27 mouse cellular contexts compared by ENCODE assay signal in genomic region chr10:40491748-40492147, GRCm38 (mm10).
DNase-seq lines count a peak whose midpoint lies in the region; ATAC-seq and TF ChIP-seq lines count a peak whose summit lies in the region.
"Had no signal": no experiment of that assay in that cellular context is flagged by ENCODE, and none has a peak within 500 bp of the region (broad histone marks: within the 10 kb centered on the region; RNA-seq: fewer than 3 reads in every experiment).

No protein-coding gene starts in this region.

- peaks cover 2% of the 10 kb centered on the region; the same call in 1 of the 2 replicates for H3K4me1 ChIP-seq in heart, adult 2 months (ENCODE audit: control insufficient read depth, insufficient read depth, low read length)
- no peaks in the 10 kb centered on the region for H3K4me1 ChIP-seq in brown adipose tissue, adult 24 weeks (ENCODE audit: control insufficient read depth, insufficient read depth, insufficient read length, low read length)
- peaks cover 9% of the 10 kb centered on the region; the same call in 1 of the 2 replicates for H3K4me1 ChIP-seq in heart, embryonic 12.5 days (replicated peaks)
- 0 out of 2 replicates have a peak, but pooled peaks cover 4% of the 10 kb centered on the region for H3K4me1 ChIP-seq in heart, postnatal 0 days (ENCODE audit: control insufficient read depth, insufficient read depth)

- no peaks in the 10 kb centered on the region for H3K79me2 ChIP-seq in heart, adult 2 months (replicated peaks; ENCODE audit: control insufficient read depth, insufficient read depth, low read length)

- no peak for TF ChIP-seq CTCF in heart, adult 2 months (IDR thresholded peaks at IDR 0.05)
- TF ChIP-seq CTCF in heart, postnatal 0 days (IDR thresholded peaks at IDR 0.05; ENCODE audit: low read depth) = no peak

- no peak overlapping the region for H3K4me2 ChIP-seq in heart, embryonic 12.5 days
- H3K4me2 ChIP-seq in heart, postnatal 0 days (ENCODE audit: low read depth, low read length) = no peak overlapping the region
- H3K4me2 ChIP-seq: kidney, embryonic 15.5 days; limb, embryonic 12.5 days; liver, embryonic 15.5 days; lung, embryonic 14.5 days; midbrain, embryonic 11.5 days had no signal

- no peaks in the 10 kb centered on the region for H3K36me3 ChIP-seq in heart, adult 2 months (ENCODE audit: control insufficient read depth, insufficient read depth, low read length)
- no peaks in the 10 kb centered on the region for H3K36me3 ChIP-seq in heart, embryonic 12.5 days
- H3K36me3 ChIP-seq in heart, postnatal 0 days (replicated peaks; ENCODE audit: control insufficient read depth, insufficient read depth, low read length) = no peaks in the 10 kb centered on the region
- H3K36me3 ChIP-seq: kidney, embryonic 15.5 days; limb, embryonic 12.5 days; liver, embryonic 15.5 days had no signal

- H3K9me3 ChIP-seq in heart, embryonic 12.5 days (replicated peaks) = no peaks in the 10 kb centered on the region
- H3K9me3 ChIP-seq in heart, postnatal 0 days (replicated peaks; ENCODE audit: control insufficient read depth, low read length) = no peaks in the 10 kb centered on the region
- H3K9me3 ChIP-seq: kidney, embryonic 15.5 days; limb, embryonic 12.5 days; liver, embryonic 15.5 days had no signal

- ATAC-seq in heart, embryonic 12.5 days (ENCODE audit: insufficient number of reproducible peaks, low FRiP score) = no peak
- ATAC-seq in heart, postnatal 0 days (ENCODE audit: insufficient read depth, low read depth) = peak; percentile 80
- ATAC-seq: forebrain, embryonic 16.5 days; hindbrain, embryonic 16.5 days; midbrain, embryonic 16.5 days; Patski had no signal

- H3K27ac ChIP-seq in heart, adult 2 months = peak overlapping the region; percentile 70
- peak overlapping the region; percentile 24; the same call in 1 of the 2 replicates for H3K27ac ChIP-seq in brown adipose tissue, adult 24 weeks (replicated peaks; ENCODE audit: low read depth, low read length)
- H3K27ac ChIP-seq in heart, embryonic 12.5 days (ENCODE audit: poor library complexity, severe bottlenecking) = peak overlapping the region; percentile 44; the same call in 1 of the 2 replicates
- H3K27ac ChIP-seq in heart, postnatal 0 days (ENCODE audit: low read depth) = peak overlapping the region; percentile 63
- H3K27ac ChIP-seq: kidney, embryonic 15.5 days; limb, embryonic 12.5 days; liver, embryonic 15.5 days; stomach, postnatal 0 days had no signal

- TF ChIP-seq POLR2A in heart, adult 2 months (IDR thresholded peaks at IDR 0.05; ENCODE audit: insufficient read depth, low read depth, low read length) = no peak

- no peaks in the 10 kb centered on the region for H3K27me3 ChIP-seq in heart, adult 2 months (ENCODE audit: control insufficient read depth, insufficient read depth, low read length)
- H3K27me3 ChIP-seq in heart, embryonic 12.5 days (replicated peaks) = no peaks in the 10 kb centered on the region
- H3K27me3 ChIP-seq in heart, postnatal 0 days (ENCODE audit: control insufficient read depth, insufficient read depth, low read length) = no peaks in the 10 kb centered on the region
- H3K27me3 ChIP-seq: kidney, embryonic 15.5 days; limb, embryonic 12.5 days; liver, embryonic 15.5 days; Patski had no signal

- 47% methylated on average over 10 of the region's 10 CpGs for WGBS in heart, adult 2 months
- WGBS in heart, embryonic 12.5 days = 59% methylated on average over 10 of the region's 10 CpGs
- 34% methylated on average over 10 of the region's 10 CpGs for WGBS in heart, postnatal 0 days

- no peak overlapping the region for H3K9ac ChIP-seq in heart, adult 2 months (ENCODE audit: low read depth, low read length)
- no peak overlapping the region for H3K9ac ChIP-seq in heart, embryonic 12.5 days
- no peak overlapping the region for H3K9ac ChIP-seq in heart, postnatal 0 days (replicated peaks; ENCODE audit: low read depth, low read length)
- H3K9ac ChIP-seq: kidney, embryonic 15.5 days; limb, embryonic 12.5 days; liver, embryonic 15.5 days; lung, embryonic 14.5 days had no signal

- intact Hi-C loops in heart, adult 2 months (cut with DNase I) = no loop called here
- intact Hi-C loops in heart, postnatal 36 days (cut with DNase I) = no loop called here
- intact Hi-C loops in left cerebral cortex, postnatal 4 days (cut with DNase I) = no loop called here

- no peak for DNase-seq in heart, adult 2 months
- no peak for DNase-seq in heart, postnatal 36 days
- DNase-seq in heart, postnatal 0 days (ENCODE audit: low spot score) = peak; percentile 49
- DNase-seq in spleen, postnatal 10 days (ENCODE audit: low spot score in 2 of 2) = no peak
- DNase-seq in cerebellum, adult 9-11 months = no peak
- DNase-seq in left cerebral cortex, postnatal 4 days = no peak
- DNase-seq: adrenal gland, postnatal 14 days; cerebellum, adult 11-12 months; cerebellum, postnatal 36 days; kidney, adult 18-20 months; lung, embryonic 14.5 days; right cerebral cortex, postnatal 25 days; spleen, adult 18-20 months; thymus, adult 18-20 months; thymus, postnatal 25 days had no signal

- no peak overlapping the region for H3K4me3 ChIP-seq in heart, adult 2 months
- no peak overlapping the region for H3K4me3 ChIP-seq in brown adipose tissue, adult 24 weeks (ENCODE audit: insufficient read depth, low read depth, low read length)
- H3K4me3 ChIP-seq in heart, embryonic 12.5 days = no peak overlapping the region
- H3K4me3 ChIP-seq in heart, postnatal 0 days (ENCODE audit: low read depth, low read length) = no peak overlapping the region
- H3K4me3 ChIP-seq: erythroblast, embryonic 14.5 days; kidney, embryonic 15.5 days; limb, embryonic 12.5 days; liver, embryonic 15.5 days had no signal

- no peak for TF ChIP-seq EP300 in heart, adult 2 months (IDR thresholded peaks at IDR 0.05; ENCODE audit: insufficient read depth, low read depth, low read length)
- no peak for TF ChIP-seq EP300 in heart, postnatal 0 days (IDR thresholded peaks at IDR 0.05; ENCODE audit: low read depth)
